Mouse (Mus musculus): ENCODE measurements around the gene Ppp1r10. TPM values are rescaled to one million over a fixed set of nuclear protein-coding genes. Genes with fewer than 3 reads are reported as not detected.

Gene Ppp1r10
- polyA plus RNA-seq, 1 experiment from 2014 or later: 44.3 TPM

DNA sequence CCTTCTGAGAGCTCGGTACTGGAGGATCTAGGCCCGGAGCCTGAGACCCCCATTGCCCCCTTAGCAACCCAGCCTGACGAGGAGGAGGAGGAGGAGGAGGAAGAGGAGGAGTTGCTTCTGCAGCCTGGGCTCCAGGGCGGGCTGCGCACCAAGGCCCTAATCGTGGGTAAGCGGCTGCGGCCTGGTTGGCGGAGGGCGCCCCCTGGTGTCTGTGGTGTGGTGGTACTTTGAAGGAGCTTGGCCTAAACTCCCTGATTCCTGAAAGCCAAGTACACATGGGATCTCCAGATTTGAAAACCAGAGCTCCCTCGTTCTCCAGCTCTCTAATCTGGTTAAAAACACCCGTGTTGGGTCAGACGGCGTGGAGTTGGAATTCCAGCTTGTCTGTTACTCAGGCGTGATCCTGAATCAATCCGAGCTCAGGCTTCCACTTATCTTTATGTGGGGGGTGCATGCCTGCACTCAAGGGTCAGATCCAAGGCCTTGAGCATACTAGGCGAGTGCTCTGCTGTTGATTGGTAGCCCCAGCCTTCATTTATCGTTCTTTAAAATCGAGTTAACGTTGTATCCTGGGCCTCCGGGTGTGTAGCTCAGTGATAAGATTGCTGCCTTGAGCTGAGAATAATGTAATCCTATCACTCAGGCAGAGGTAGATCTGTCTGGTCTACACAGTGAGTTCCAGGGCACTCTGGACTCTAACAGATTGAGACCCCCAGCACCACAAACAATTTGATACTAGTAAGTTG lies 42.3 kb upstream of the Ppp1r10 start:
- no peak overlapping the region for H3K9ac ChIP-seq (ENCODE audit: low read length)
- H3K4me1 ChIP-seq (ENCODE audit: control insufficient read depth, insufficient read depth, low read length): peaks cover 17% of the 10 kb centered on the region
- no peak overlapping the region for H3K27ac ChIP-seq (ENCODE audit: low read depth, low read length)
- peaks cover 5% of the 10 kb centered on the region for H3K9me3 ChIP-seq (ENCODE audit: control insufficient read depth, low read length)
- ATAC-seq (ENCODE audit: low FRiP score): peak; percentile 49
- DNase-seq (ENCODE audit: low spot score, missing footprints): peak; percentile 99
- 28% methylated on average over 21 of the region's 21 CpGs for WGBS
- H3K4me2 ChIP-seq: no peak overlapping the region
- H3K4me3 ChIP-seq (ENCODE audit: low read depth, low read length): 0 out of 2 replicates have a peak overlapping the region, but pooled peaks have one; percentile 1
- H3K36me3 ChIP-seq (ENCODE audit: control insufficient read depth, insufficient read depth, low read length): peaks cover 20% of the 10 kb centered on the region
- H3K27me3 ChIP-seq (ENCODE audit: control insufficient read depth, insufficient read depth, low read length): no peaks in the 10 kb centered on the region

DNA sequence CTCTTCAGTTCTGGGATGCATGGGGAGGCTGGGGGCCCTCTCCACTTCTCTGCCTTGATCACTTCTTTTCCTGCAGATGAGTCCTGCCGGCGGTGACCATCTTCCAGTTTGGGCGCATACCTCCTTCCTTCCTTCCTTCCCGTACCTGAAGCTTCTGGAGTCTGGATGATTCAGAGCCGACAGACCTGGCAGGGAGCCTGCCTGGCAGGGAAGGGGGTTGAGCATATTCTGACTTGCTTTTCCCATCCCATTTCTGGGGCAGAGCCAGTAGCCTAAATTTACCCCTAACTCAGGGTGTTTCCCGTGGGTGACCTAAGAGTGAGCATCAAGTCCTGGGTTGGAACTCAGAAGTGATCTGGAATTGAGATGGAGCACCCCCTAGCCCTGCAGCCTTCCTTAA lies 41.5 kb upstream of the Ppp1r10 start:
- H3K4me2 ChIP-seq: no peak overlapping the region
- peaks cover 5% of the 10 kb centered on the region for H3K9me3 ChIP-seq (ENCODE audit: control insufficient read depth, low read length)
- no peaks in the 10 kb centered on the region for H3K27me3 ChIP-seq (ENCODE audit: control insufficient read depth, insufficient read depth, low read length)
- no peak overlapping the region for H3K9ac ChIP-seq (ENCODE audit: low read length)
- 95% methylated on average over 6 of the region's 6 CpGs for WGBS
- peaks cover 11% of the 10 kb centered on the region for H3K4me1 ChIP-seq (ENCODE audit: control insufficient read depth, insufficient read depth, low read length)
- no peak overlapping the region for H3K4me3 ChIP-seq (ENCODE audit: low read depth, low read length)
- no peak for ATAC-seq (ENCODE audit: low FRiP score)
- DNase-seq (ENCODE audit: low spot score, missing footprints): no peak
- peaks cover 20% of the 10 kb centered on the region for H3K36me3 ChIP-seq (ENCODE audit: control insufficient read depth, insufficient read depth, low read length)
- H3K27ac ChIP-seq (ENCODE audit: low read depth, low read length): no peak overlapping the region

DNA sequence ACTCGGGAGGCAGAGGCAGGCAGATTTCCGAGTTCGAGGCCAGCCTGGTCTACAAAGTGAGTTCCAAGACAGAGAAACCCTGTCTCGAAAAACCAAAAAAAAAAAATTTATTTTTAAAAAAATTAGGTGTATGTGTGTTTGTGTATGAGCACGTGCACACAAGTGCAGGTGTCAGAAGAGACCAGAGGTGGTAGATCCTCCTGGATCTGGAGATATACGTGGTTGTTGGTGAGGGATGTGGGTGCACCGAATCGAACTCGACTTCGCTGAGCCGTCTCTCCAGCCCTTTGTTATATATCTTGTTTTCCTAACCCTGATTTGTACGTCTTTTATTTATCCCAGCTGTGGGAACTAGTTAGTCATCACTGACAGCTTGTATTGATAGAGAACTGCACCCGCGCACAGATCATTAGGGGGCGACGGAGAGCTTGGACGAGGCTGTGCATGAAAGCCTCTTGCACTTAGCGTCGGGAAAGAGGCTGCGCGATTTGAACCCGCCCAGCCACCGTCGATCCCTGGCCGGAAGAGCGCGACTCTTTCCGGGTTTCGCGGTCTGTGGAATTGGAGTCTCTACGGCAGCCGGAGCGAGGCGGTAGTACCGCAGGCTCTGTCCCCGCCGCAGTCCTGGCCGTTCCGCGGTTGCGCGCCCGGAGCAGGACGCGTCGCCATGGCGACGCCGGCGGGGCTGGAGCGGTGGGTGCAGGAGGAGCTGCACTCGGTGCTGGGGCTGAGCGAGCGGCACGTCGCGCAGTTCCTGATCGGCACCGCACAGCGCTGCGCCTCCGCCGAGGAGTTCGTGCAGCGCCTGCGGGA lies 36.8 kb upstream of the Ppp1r10 start, which contains the start of gene Dhx16:
Gene Dhx16 (plus strand): TSS at position 575 of the 813 bp plus-strand sequence.
- peaks cover 10% of the 10 kb centered on the region for H3K36me3 ChIP-seq (ENCODE audit: control insufficient read depth, insufficient read depth, low read length)
- WGBS: 6% methylated on average over 66 of the region's 66 CpGs

DNA sequence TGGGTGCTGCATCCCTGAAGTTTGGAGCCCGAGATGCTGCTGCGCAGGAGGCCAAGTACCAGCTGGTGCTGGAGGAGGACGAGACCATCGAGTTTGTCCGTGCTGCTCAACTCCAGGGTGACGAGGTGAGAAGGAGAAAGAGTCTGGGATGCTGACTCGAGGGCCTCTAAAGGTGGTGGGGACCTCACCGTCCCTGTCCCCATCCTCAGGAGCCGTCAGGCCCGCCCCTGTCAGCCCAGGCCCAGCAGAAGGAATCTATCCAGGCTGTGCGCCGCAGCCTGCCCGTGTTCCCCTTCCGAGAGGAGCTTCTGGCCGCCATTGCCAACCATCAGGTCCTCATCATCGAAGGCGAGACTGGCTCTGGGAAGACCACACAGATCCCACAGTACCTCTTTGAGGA lies 33.3 kb upstream of the Ppp1r10 start:
- Histone ChIP-seq H3K36me3 (ENCODE audit: control insufficient read depth, insufficient read depth, low read length) (peaks cover 21% of the 10 kb centered on the region), H3K27me3 (ENCODE audit: control insufficient read depth, insufficient read depth, low read length) (no peaks in the 10 kb centered on the region), H3K27ac (ENCODE audit: low read depth, low read length) (no peak overlapping the region), H3K4me1 (ENCODE audit: control insufficient read depth, insufficient read depth, low read length) (peaks cover 8% of the 10 kb centered on the region), H3K4me3 (ENCODE audit: low read depth, low read length) (no peak overlapping the region), H3K9me3 (ENCODE audit: control insufficient read depth, low read length) (no peaks in the 10 kb centered on the region), H3K4me2 (no peak overlapping the region), H3K9ac (ENCODE audit: low read length) (no peak overlapping the region)
- DNase-seq (ENCODE audit: low spot score, missing footprints): no peak
- no peak for ATAC-seq (ENCODE audit: low FRiP score)
- WGBS: 92% methylated on average over 17 of the region's 17 CpGs

More for the DNA sequence above, 36.8 kb upstream of the Ppp1r10 start, which contains the start of gene Dhx16:
- Histone ChIP-seq H3K4me2 (peak within 1 kb of the TSS; percentile 79), H3K4me1 (ENCODE audit: control insufficient read depth, insufficient read depth, low read length) (peaks cover 8% of the 10 kb centered on the region), H3K27ac (ENCODE audit: low read depth, low read length) (0 out of 2 replicates have a peak within 1 kb of the TSS, but pooled peaks have one; percentile 44), H3K9ac (ENCODE audit: low read length) (peak within 1 kb of the TSS; percentile 85), H3K27me3 (ENCODE audit: control insufficient read depth, insufficient read depth, low read length) (no peaks in the 10 kb centered on the region), H3K9me3 (ENCODE audit: control insufficient read depth, low read length) (no peaks in the 10 kb centered on the region), H3K4me3 (ENCODE audit: low read depth, low read length) (peak within 1 kb of the TSS; percentile 95)
- DNase-seq (ENCODE audit: low spot score, missing footprints) (peak; percentile 100), ATAC-seq (ENCODE audit: low FRiP score) (peak; percentile 93)

DNA sequence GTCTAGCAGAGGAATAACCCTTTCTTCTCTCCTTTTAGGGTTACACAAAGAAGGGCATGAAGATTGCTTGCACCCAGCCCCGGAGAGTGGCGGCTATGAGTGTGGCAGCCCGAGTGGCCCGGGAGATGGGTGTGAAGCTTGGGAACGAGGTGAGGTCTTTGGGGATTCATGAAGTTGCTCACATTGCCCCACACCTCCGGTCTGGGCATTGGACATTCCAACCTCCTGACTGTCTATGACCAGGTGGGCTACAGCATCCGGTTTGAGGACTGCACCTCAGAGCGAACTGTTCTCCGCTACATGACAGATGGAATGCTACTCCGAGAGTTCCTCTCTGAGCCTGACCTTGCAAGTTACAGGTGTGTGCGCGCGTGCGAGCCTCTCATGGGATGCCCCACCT lies 32.5 kb upstream of the Ppp1r10 start:
- ATAC-seq (ENCODE audit: low FRiP score): no peak
- H3K9ac ChIP-seq (ENCODE audit: low read length): no peak overlapping the region
- peaks cover 8% of the 10 kb centered on the region for H3K4me1 ChIP-seq (ENCODE audit: control insufficient read depth, insufficient read depth, low read length)
- DNase-seq (ENCODE audit: low spot score, missing footprints): no peak
- no peaks in the 10 kb centered on the region for H3K9me3 ChIP-seq (ENCODE audit: control insufficient read depth, low read length)
- WGBS: 95% methylated on average over 14 of the region's 14 CpGs
- H3K4me3 ChIP-seq (ENCODE audit: low read depth, low read length): no peak overlapping the region
- H3K27ac ChIP-seq (ENCODE audit: low read depth, low read length): no peak overlapping the region
- H3K36me3 ChIP-seq (ENCODE audit: control insufficient read depth, insufficient read depth, low read length): peaks cover 26% of the 10 kb centered on the region
- no peak overlapping the region for H3K4me2 ChIP-seq
- H3K27me3 ChIP-seq (ENCODE audit: control insufficient read depth, insufficient read depth, low read length): no peaks in the 10 kb centered on the region

DNA sequence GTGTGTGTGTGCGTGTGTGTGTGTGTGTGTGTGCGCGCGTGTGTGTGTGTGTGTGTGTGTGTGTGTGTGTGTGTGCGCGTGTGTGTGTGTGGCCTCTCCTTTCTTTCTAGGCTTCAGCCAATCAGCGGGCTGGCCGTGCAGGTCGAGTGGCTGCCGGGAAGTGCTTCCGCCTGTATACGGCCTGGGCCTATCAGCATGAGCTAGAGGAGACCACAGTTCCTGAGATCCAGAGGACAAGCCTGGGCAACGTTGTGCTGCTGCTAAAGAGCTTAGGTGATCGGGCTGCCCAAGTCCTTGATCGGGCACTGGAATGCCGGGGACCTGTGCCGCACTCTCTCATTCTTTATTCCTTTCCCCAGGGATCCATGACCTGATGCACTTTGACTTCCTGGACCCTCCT lies 28.5 kb upstream of the Ppp1r10 start:
- no peak overlapping the region for H3K4me2 ChIP-seq
- H3K9me3 ChIP-seq (ENCODE audit: control insufficient read depth, low read length): no peaks in the 10 kb centered on the region
- WGBS: 88% methylated on average over 13 of the region's 17 CpGs
- ATAC-seq (ENCODE audit: low FRiP score) (no peak), DNase-seq (ENCODE audit: low spot score, missing footprints) (no peak)
- no peaks in the 10 kb centered on the region for H3K4me1 ChIP-seq (ENCODE audit: control insufficient read depth, insufficient read depth, low read length)
- no peak overlapping the region for H3K9ac ChIP-seq (ENCODE audit: low read length)
- H3K27me3 ChIP-seq (ENCODE audit: control insufficient read depth, insufficient read depth, low read length): no peaks in the 10 kb centered on the region
- H3K36me3 ChIP-seq (ENCODE audit: control insufficient read depth, insufficient read depth, low read length): peaks cover 35% of the 10 kb centered on the region
- H3K4me3 ChIP-seq (ENCODE audit: low read depth, low read length): no peak overlapping the region
- H3K27ac ChIP-seq (ENCODE audit: low read depth, low read length): no peak overlapping the region

DNA sequence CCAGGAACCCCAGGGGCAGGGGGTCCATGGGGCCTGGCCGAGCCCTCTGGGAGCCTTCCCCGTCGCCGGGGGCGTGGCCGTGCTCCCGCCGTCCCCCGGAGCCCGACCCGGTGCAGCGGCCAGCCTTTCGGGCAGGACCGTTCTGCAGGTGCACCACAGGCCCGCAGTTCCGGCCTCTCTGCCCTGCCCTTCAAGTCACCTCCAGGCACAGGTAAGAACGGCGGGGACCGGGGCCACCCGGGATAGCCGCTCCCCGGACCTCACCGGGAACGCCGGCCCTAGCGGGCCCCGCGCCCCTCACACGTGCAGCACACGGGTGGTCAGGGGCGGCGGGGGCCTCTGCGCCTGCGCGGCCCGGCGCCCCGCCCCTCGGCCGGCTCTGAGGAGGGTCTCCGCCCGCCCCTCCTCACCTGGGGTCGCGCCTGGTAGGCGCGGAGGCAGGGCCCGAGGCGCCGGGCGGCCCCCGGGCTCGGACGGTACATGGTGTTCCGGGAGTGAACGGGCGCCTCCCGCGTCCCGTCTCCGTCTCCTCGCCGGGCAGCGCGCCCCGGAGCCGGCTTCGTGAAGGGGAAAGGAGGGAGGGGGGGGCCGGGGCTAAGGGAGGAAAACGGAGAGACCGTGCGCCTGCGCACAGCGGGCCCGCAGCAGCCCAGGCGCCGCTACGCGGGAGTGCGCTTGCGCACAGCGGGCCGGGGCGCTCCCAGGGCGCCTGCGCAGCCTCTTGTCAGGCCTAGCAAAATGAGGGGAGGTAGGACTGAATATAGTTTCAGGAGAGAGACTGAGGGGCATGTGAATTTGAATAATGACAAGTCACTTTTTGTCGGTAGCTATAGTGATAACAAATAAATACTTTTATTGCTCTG lies 19.2 kb upstream of the Ppp1r10 start, which contains the start of gene 2310061I04Rik:
Gene 2310061I04Rik (minus strand): TSS at position 651 of the 863 bp plus-strand sequence.
- H3K27me3 ChIP-seq (ENCODE audit: control insufficient read depth, insufficient read depth, low read length): no peaks in the 10 kb centered on the region
- H3K9ac ChIP-seq (ENCODE audit: low read length): peak within 1 kb of the TSS; percentile 83
- H3K27ac ChIP-seq (ENCODE audit: low read depth, low read length): peak within 1 kb of the TSS; percentile 86
- WGBS: under 1% methylated on average over 80 of the region's 86 CpGs
- H3K9me3 ChIP-seq (ENCODE audit: control insufficient read depth, low read length): no peaks in the 10 kb centered on the region
- H3K4me2 ChIP-seq: peak within 1 kb of the TSS; percentile 100
- peaks cover 7% of the 10 kb centered on the region for H3K4me1 ChIP-seq (ENCODE audit: control insufficient read depth, insufficient read depth, low read length)
- DNase-seq (ENCODE audit: low spot score, missing footprints): peak; percentile 100
- peaks cover 12% of the 10 kb centered on the region for H3K36me3 ChIP-seq (ENCODE audit: control insufficient read depth, insufficient read depth, low read length)
- peak; percentile 95 for ATAC-seq (ENCODE audit: low FRiP score)
- peak within 1 kb of the TSS; percentile 73 for H3K4me3 ChIP-seq (ENCODE audit: low read depth, low read length)

DNA sequence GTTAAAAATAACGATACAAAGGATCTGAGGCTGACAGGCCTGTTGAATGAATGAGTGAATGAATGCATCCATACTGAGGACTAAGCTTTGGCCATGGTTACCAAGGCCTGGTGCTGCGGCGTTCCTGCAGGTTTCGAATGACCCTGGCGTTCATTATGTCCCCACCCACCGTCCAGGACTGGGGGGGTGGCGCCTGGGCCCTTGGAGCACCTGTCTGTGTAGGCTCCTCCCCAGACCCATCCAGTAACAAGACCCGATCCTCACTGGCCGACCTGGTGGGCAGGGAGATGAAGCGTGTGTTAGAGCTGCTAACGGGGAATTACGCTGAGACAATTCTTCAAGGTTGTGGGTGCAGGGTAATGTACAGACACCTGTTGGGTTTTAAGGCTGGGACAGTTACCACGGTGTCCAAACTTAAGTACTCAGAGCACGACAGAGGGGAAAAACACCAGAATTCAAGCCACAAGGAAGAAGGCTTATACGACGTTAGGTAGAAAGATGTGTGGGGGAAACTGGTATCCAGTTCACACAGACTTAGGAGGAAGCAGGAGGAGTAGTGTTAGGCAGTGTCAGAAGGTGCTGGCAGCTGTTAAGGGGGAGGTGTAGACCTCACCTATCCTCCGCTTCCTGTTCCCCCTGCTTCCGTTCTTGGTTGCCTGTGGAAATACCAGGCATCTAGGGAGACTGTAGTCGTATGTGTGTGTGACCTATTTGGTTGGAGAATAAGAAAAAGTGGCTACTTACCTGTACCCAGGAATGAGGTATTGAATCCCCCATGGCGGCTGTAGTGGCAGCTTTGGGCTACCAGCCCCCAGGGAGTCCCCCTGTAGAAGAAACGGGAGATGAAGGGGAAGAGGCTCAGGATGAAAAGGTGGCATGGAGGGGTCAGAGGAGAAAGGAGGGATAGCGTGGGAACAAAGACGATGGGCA lies 18.3 kb upstream of the Ppp1r10 start:
- Histone ChIP-seq H3K27ac (ENCODE audit: low read depth, low read length) (no peak overlapping the region), H3K9ac (ENCODE audit: low read length) (peak overlapping the region; percentile 83; the same call in 1 of the 2 replicates), H3K4me1 (ENCODE audit: control insufficient read depth, insufficient read depth, low read length) (peaks cover 7% of the 10 kb centered on the region), H3K36me3 (ENCODE audit: control insufficient read depth, insufficient read depth, low read length) (peaks cover 12% of the 10 kb centered on the region), H3K9me3 (ENCODE audit: control insufficient read depth, low read length) (no peaks in the 10 kb centered on the region), H3K4me2 (peak overlapping the region; percentile 100), H3K27me3 (ENCODE audit: control insufficient read depth, insufficient read depth, low read length) (no peaks in the 10 kb centered on the region), H3K4me3 (ENCODE audit: low read depth, low read length) (peak overlapping the region; percentile 73)
- 48% methylated on average over 23 of the region's 23 CpGs for WGBS
- DNase-seq (ENCODE audit: low spot score, missing footprints): no peak
- ATAC-seq (ENCODE audit: low FRiP score): peak; percentile 57

All from midbrain, embryonic 11.5 days (tissue).